Mouse (Mus musculus) liver, embryonic 14.5 days (tissue): Measurements from ENCODE around the gene Itgb7. TPM values are rescaled to one million over a fixed set of nuclear protein-coding genes. Genes with fewer than 3 reads are reported as not detected.

ENCODE experiments used
- ATAC-seq: fragments of 200-750 bp; cut with Nextera tagmentation; 2 replicates; pipeline ENCODE4 v1.8.0; 2017; ENCODE audit warnings: moderate number of reproducible peaks, mild to moderate bottlenecking, moderate library complexity; ENCODE audit not compliant: insufficient read depth
- DNase-seq, 3 experiments: peaks; one replicate each; pipeline ENCODE4 v3.0.0-alpha.2; 2012 to 2013; ENCODE audit warnings: low read depth in 3 of 3, low spot score in 3 of 3
- H3K27ac ChIP-seq: fragments of 300-500 bp; sonication (generic); 2 replicates; pipeline ENCODE4 v1.5.1; 2014; ENCODE audit warnings: moderate library complexity, mild to moderate bottlenecking, control low read depth, inconsistent platforms
- H3K27me3 ChIP-seq: fragments of 300-500 bp; sonication (generic); 2 replicates; pipeline ENCODE4 v1.6.1; 2014; ENCODE audit warnings: mild to moderate bottlenecking, low read length, moderate library complexity; ENCODE audit not compliant: control insufficient read depth, insufficient read depth
- H3K36me3 ChIP-seq: fragments of 300-500 bp; sonication (generic); replicated peaks from 2 replicates; pipeline ENCODE4 v1.6.1; 2014; ENCODE audit warnings: low read depth; ENCODE audit not compliant: control insufficient read depth, insufficient read depth
- H3K4me1 ChIP-seq, 2 experiments: fragments of 200-500 bp in 1 of 2; fragments of 300-500 bp in 1 of 2; sonication (generic) in 1 of 2; replicated peaks; 2 replicates each; pipeline ENCODE4 v1.6.1; 2012 to 2014; ENCODE audit warnings: antibody characterized with exemption in 1 of 2, inconsistent platforms in 1 of 2, low read length in 1 of 2; ENCODE audit not compliant: control insufficient read depth in 2 of 2, insufficient read depth in 2 of 2
- H3K4me2 ChIP-seq: fragments of 300-500 bp; sonication (generic); 2 replicates; pipeline ENCODE4 v1.6.1; 2014; ENCODE audit warnings: low read depth, mild to moderate bottlenecking, control low read depth, moderate library complexity
- H3K4me3 ChIP-seq, 2 experiments: fragments of 200-500 bp in 1 of 2; fragments of 300-500 bp in 1 of 2; sonication (generic) in 1 of 2; 2 replicates each; pipeline ENCODE4 v1.5.1; 2012 to 2014; ENCODE audit warnings: low read depth in 2 of 2, low read length in 2 of 2, mild to moderate bottlenecking in 2 of 2, control low read depth in 1 of 2, inconsistent platforms in 1 of 2, moderate library complexity in 1 of 2; ENCODE audit not compliant: insufficient read depth in 1 of 2
- H3K9ac ChIP-seq: fragments of 300-500 bp; sonication (generic); replicated peaks from 2 replicates; pipeline ENCODE4 v1.6.1; 2014; ENCODE audit warnings: mild to moderate bottlenecking, control low read depth, moderate library complexity
- H3K9me3 ChIP-seq: fragments of 300-500 bp; sonication (generic); 2 replicates; pipeline ENCODE4 v1.6.1; 2016; ENCODE audit warnings: low read length, mixed read lengths; ENCODE audit not compliant: control insufficient read depth
- CTCF ChIP-seq: IDR thresholded peaks from 2 replicates; pipeline ENCODE4 v1.5.1; 2016; ENCODE audit warnings: antibody characterized with exemption, low read depth, control low read depth
- EP300 ChIP-seq: IDR thresholded peaks from 2 replicates; pipeline ENCODE4 v1.6.1; 2016; ENCODE audit warnings: antibody characterized with exemption, low read depth
- WGBS: fragments of 180-500 bp; shearing (Covaris S2); extraction: QIAGEN DNeasy Blood & Tissue Kit; methylation state at CpG from one replicate; pipeline ENCODE4 v1.1.7; 2014; ENCODE audit not compliant: insufficient replicate concordance; 5-methylcytosine and 5-hydroxymethylcytosine counted together
- polyA plus RNA-seq, 2 experiments: library from polyadenylated mRNA; depleted of rRNA in 1 of 2; stranded (reverse) in 1 of 2; unstranded in 1 of 2; fragments of >200 nt; fragmentation: Nextera tagmentation in 1 of 2; extraction: Ambion mirVana in 1 of 2; gene quantifications; 2 replicates each; pipeline versions ENCODE4 v1.2.1 to v1.2.3; 2012 to 2014

The Itgb7 gene
- polyA plus RNA-seq, 2 experiments: 2.7 to 5.6 TPM

DNA sequence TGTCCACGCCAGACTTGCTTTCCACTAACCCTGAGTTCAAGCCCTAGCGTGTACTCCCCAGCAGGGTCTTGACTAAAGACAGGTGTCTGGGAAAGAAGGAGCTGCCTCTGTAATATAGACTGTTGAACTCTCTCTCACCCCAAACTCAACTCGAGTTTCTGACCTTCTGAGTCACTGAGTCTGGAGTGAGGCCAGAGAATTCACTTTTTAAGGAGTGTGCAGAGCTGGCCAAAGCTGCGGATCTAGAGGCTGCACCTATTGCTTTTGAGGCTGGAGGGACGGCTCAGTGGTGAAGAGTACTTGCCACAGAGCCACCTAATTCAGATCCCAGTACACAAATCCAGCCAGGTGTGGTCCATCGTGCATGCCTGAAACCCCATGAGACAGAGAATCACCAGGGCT lies 64.1 kb downstream of the Itgb7 start:
- Histone ChIP-seq H3K4me3 (no peak overlapping the region), H3K36me3 (no peaks in the 10 kb centered on the region), H3K4me2 (no peak overlapping the region), H3K4me1 (no peaks in the 10 kb centered on the region), H3K9ac (no peak overlapping the region), H3K27ac (no peak overlapping the region), H3K9me3 (no peaks in the 10 kb centered on the region), H3K27me3 (no peaks in the 10 kb centered on the region)
- DNase-seq (no peak), ATAC-seq (no peak)
- no peak for TF ChIP-seq CTCF
- TF ChIP-seq EP300: no peak
- 53% methylated on average over 6 of the region's 6 CpGs for WGBS

Other genes starting within 250 kb of the Itgb7 start
- 37.8 and 40.5 TPM in 2 replicates for gene Krt8, start 227.5 kb downstream of the Itgb7 start, polyA plus RNA-seq (2012; rRNA removed)
- 98.1 and 102 TPM in 2 replicates for gene Krt8, start 227.5 kb downstream of the Itgb7 start, polyA plus RNA-seq (2014; fragmentation: Nextera tagmentation; extraction: Ambion mirVana)
- 25.8 and 31.5 TPM in 2 replicates for gene Krt18, start 203.8 kb downstream of the Itgb7 start, polyA plus RNA-seq (2012; rRNA removed)
- 86.9 and 87.6 TPM in 2 replicates for gene Krt18, start 203.8 kb downstream of the Itgb7 start, polyA plus RNA-seq (2014; fragmentation: Nextera tagmentation; extraction: Ambion mirVana)
- gene Eif4b, start 158.2 kb downstream of the Itgb7 start, polyA plus RNA-seq (2012; rRNA removed): 42.8 and 66.4 TPM in 2 replicates
- gene Eif4b, start 158.2 kb downstream of the Itgb7 start, polyA plus RNA-seq (2014; fragmentation: Nextera tagmentation; extraction: Ambion mirVana): 47.8 and 57.5 TPM in 2 replicates
- 4.9 and 5.2 TPM in 2 replicates for gene Tns2, start 131.5 kb downstream of the Itgb7 start, polyA plus RNA-seq (2012; rRNA removed)
- gene Tns2, start 131.5 kb downstream of the Itgb7 start, polyA plus RNA-seq (2014; fragmentation: Nextera tagmentation; extraction: Ambion mirVana): 3.7 and 4.3 TPM in 2 replicates
- 11.9 and 12.5 TPM in 2 replicates for gene Spryd3, start 95.7 kb downstream of the Itgb7 start, polyA plus RNA-seq (2012; rRNA removed)
- gene Spryd3, start 95.7 kb downstream of the Itgb7 start, polyA plus RNA-seq (2014; fragmentation: Nextera tagmentation; extraction: Ambion mirVana): 8.8 and 9.1 TPM in 2 replicates
- gene Igfbp6, start 87.6 kb downstream of the Itgb7 start, polyA plus RNA-seq (2012; rRNA removed): 0.66 and 0.90 TPM in 2 replicates
- 0.95 and 1.6 TPM in 2 replicates for gene Igfbp6, start 87.6 kb downstream of the Itgb7 start, polyA plus RNA-seq (2014; fragmentation: Nextera tagmentation; extraction: Ambion mirVana)
- 34.4 and 36.4 TPM in 2 replicates for gene Soat2, start 81.4 kb downstream of the Itgb7 start, polyA plus RNA-seq (2012; rRNA removed)
- 21.9 and 25.5 TPM in 2 replicates for gene Soat2, start 81.4 kb downstream of the Itgb7 start, polyA plus RNA-seq (2014; fragmentation: Nextera tagmentation; extraction: Ambion mirVana)
- 10.2 and 14.9 TPM in 2 replicates for gene Zfp740, start 28.7 kb downstream of the Itgb7 start, polyA plus RNA-seq (2012; rRNA removed)
- 11.7 and 12.0 TPM in 2 replicates for gene Zfp740, start 28.7 kb downstream of the Itgb7 start, polyA plus RNA-seq (2014; fragmentation: Nextera tagmentation; extraction: Ambion mirVana)
- 14.9 and 17.9 TPM in 2 replicates for gene Csad, start 27.2 kb downstream of the Itgb7 start, polyA plus RNA-seq (2012; rRNA removed)
- 22.6 and 24.0 TPM in 2 replicates for gene Csad, start 27.2 kb downstream of the Itgb7 start, polyA plus RNA-seq (2014; fragmentation: Nextera tagmentation; extraction: Ambion mirVana)
- 2.3 and 2.5 TPM in 2 replicates for gene Rarg, start 25.6 kb upstream of the Itgb7 start, polyA plus RNA-seq (2012; rRNA removed)
- 1.9 and 2.1 TPM in 2 replicates for gene Rarg, start 25.6 kb upstream of the Itgb7 start, polyA plus RNA-seq (2014; fragmentation: Nextera tagmentation; extraction: Ambion mirVana)
- 0.04 TPM in 1 of 2 replicates, not detected in the other for gene Gm9918, start 38.6 kb upstream of the Itgb7 start, polyA plus RNA-seq (2012; rRNA removed)
- gene Gm9918, start 38.6 kb upstream of the Itgb7 start, polyA plus RNA-seq (2014; fragmentation: Nextera tagmentation; extraction: Ambion mirVana): 0.04 TPM in 1 of 2 replicates, not detected in the other
- 13.4 and 15.4 TPM in 2 replicates for gene Mfsd5, start 47.5 kb upstream of the Itgb7 start, polyA plus RNA-seq (2012; rRNA removed)
- gene Mfsd5, start 47.5 kb upstream of the Itgb7 start, polyA plus RNA-seq (2014; fragmentation: Nextera tagmentation; extraction: Ambion mirVana): 21.2 and 23.5 TPM in 2 replicates
- 17.0 and 17.3 TPM in 2 replicates for gene Espl1, start 64.3 kb upstream of the Itgb7 start, polyA plus RNA-seq (2012; rRNA removed)
- gene Espl1, start 64.3 kb upstream of the Itgb7 start, polyA plus RNA-seq (2014; fragmentation: Nextera tagmentation; extraction: Ambion mirVana): 25.6 and 28.2 TPM in 2 replicates
- 42.1 and 82.2 TPM in 2 replicates for gene Pfdn5, start 94.2 kb upstream of the Itgb7 start, polyA plus RNA-seq (2012; rRNA removed)
- gene Pfdn5, start 94.2 kb upstream of the Itgb7 start, polyA plus RNA-seq (2014; fragmentation: Nextera tagmentation; extraction: Ambion mirVana): 149 and 156 TPM in 2 replicates
- 26.7 and 32.5 TPM in 2 replicates for gene Myg1, start 99.8 kb upstream of the Itgb7 start, polyA plus RNA-seq (2012; rRNA removed)
- 43.2 and 45.4 TPM in 2 replicates for gene Myg1, start 99.8 kb upstream of the Itgb7 start, polyA plus RNA-seq (2014; fragmentation: Nextera tagmentation; extraction: Ambion mirVana)
- gene Aaas, start 118.8 kb upstream of the Itgb7 start, polyA plus RNA-seq (2012; rRNA removed): 31.0 and 33.7 TPM in 2 replicates
- gene Aaas, start 118.8 kb upstream of the Itgb7 start, polyA plus RNA-seq (2014; fragmentation: Nextera tagmentation; extraction: Ambion mirVana): 44.3 and 48.9 TPM in 2 replicates
- gene Sp7, start 135.2 kb upstream of the Itgb7 start, polyA plus RNA-seq (2012; rRNA removed): 0.01 and 0.07 TPM in 2 replicates
- gene Sp7, start 135.2 kb upstream of the Itgb7 start, polyA plus RNA-seq (2014; fragmentation: Nextera tagmentation; extraction: Ambion mirVana): 0.04 TPM in 1 of 2 replicates, not detected in the other
- gene Sp1, start 174.2 kb upstream of the Itgb7 start, polyA plus RNA-seq (2012; rRNA removed): 9.2 and 9.5 TPM in 2 replicates
- gene Sp1, start 174.2 kb upstream of the Itgb7 start, polyA plus RNA-seq (2014; fragmentation: Nextera tagmentation; extraction: Ambion mirVana): 5.0 and 5.4 TPM in 2 replicates
- gene Amhr2, start 213.4 kb upstream of the Itgb7 start, polyA plus RNA-seq (2012; rRNA removed): 0.05 and 0.06 TPM in 2 replicates
- 0.11 and 0.23 TPM in 2 replicates for gene Amhr2, start 213.4 kb upstream of the Itgb7 start, polyA plus RNA-seq (2014; fragmentation: Nextera tagmentation; extraction: Ambion mirVana)
- gene Prr13, start 227.1 kb upstream of the Itgb7 start, polyA plus RNA-seq (2012; rRNA removed): 69.0 and 84.6 TPM in 2 replicates
- 111 and 117 TPM in 2 replicates for gene Prr13, start 227.1 kb upstream of the Itgb7 start, polyA plus RNA-seq (2014; fragmentation: Nextera tagmentation; extraction: Ambion mirVana)
- gene Pcbp2, start 238.6 kb upstream of the Itgb7 start, polyA plus RNA-seq (2012; rRNA removed): 185 and 221 TPM in 2 replicates
- gene Pcbp2, start 238.6 kb upstream of the Itgb7 start, polyA plus RNA-seq (2014; fragmentation: Nextera tagmentation; extraction: Ambion mirVana): 93.3 and 103 TPM in 2 replicates